Mouse (Mus musculus) MEL (cell line): ENCODE measurements around the gene Fscn2. TPM values are rescaled to one million over a fixed set of nuclear protein-coding genes. Genes with fewer than 3 reads are reported as not detected.
"Not testable (repeated sequence)": the region's sequence is repeated elsewhere in the genome, so short reads cannot be mapped to it uniquely, and the experiment has no call there.

Source experiments
- DNase-seq: peaks from one replicate; pipeline ENCODE4 v3.0.0; 2011; ENCODE audit warnings: low read depth, low spot score
- H3K27ac ChIP-seq: 2 replicates; pipeline ENCODE4 v1.5.1; 2012; ENCODE audit warnings: low read depth, mild to moderate bottlenecking, control low read depth, low read length, moderate library complexity; ENCODE audit not compliant: control insufficient read depth
- H3K27me3 ChIP-seq, 2 experiments: fragments of 150-350 bp in 1 of 2; sonication (generic) in 1 of 2; 2 replicates each; pipeline ENCODE4 v1.6.1; 2012; ENCODE audit warnings: low read length in 2 of 2, mild to moderate bottlenecking in 2 of 2, improper control_type of control experiment in 1 of 2, moderate library complexity in 1 of 2; ENCODE audit not compliant: insufficient read depth in 2 of 2, control insufficient read depth in 1 of 2
- H3K36me3 ChIP-seq, 2 experiments: 2 replicates each; pipeline ENCODE4 v1.6.1; 2012 to 2014; ENCODE audit warnings: low read length in 2 of 2, improper control_type of control experiment in 1 of 2, inconsistent platforms in 1 of 2, mild to moderate bottlenecking in 1 of 2; ENCODE audit not compliant: insufficient read depth in 2 of 2, control insufficient read depth in 1 of 2
- H3K4me1 ChIP-seq, 2 experiments: fragments of 150-350 bp in 1 of 2; sonication (generic) in 1 of 2; 2 replicates each; pipeline ENCODE4 v1.6.1; 2012; ENCODE audit warnings: low read length in 2 of 2, improper control_type of control experiment in 1 of 2, mild to moderate bottlenecking in 1 of 2; ENCODE audit not compliant: insufficient read depth in 2 of 2, control insufficient read depth in 1 of 2
- H3K4me3 ChIP-seq, 2 experiments: fragments of 150-350 bp in 1 of 2; sonication (generic) in 1 of 2; 2 replicates each; pipeline ENCODE4 v1.5.1; 2012; ENCODE audit warnings: low read depth in 2 of 2, low read length in 2 of 2, mild to moderate bottlenecking in 2 of 2, moderate library complexity in 2 of 2, control low read depth in 1 of 2, improper control_type of control experiment in 1 of 2; ENCODE audit not compliant: control insufficient read depth in 1 of 2, insufficient read depth in 1 of 2
- H3K79me2 ChIP-seq: 2 replicates; pipeline ENCODE4 v1.6.1; 2012; ENCODE audit warnings: mild to moderate bottlenecking, low read length, moderate library complexity; ENCODE audit not compliant: control insufficient read depth, poor library complexity, insufficient read depth
- H3K9ac ChIP-seq: 2 replicates; pipeline ENCODE4 v1.6.1; 2012; ENCODE audit warnings: low read depth, mild to moderate bottlenecking, control low read depth, low read length, moderate library complexity; ENCODE audit not compliant: control insufficient read depth, poor library complexity, severe bottlenecking
- H3K9me3 ChIP-seq: fragments of 150-350 bp; sonication (generic); replicated peaks from 2 replicates; pipeline ENCODE4 v1.6.1; 2012; ENCODE audit warnings: mild to moderate bottlenecking, low read length, improper control_type of control experiment, moderate library complexity; ENCODE audit not compliant: insufficient read depth
- BHLHE40 ChIP-seq: IDR thresholded peaks from 2 replicates; pipeline ENCODE4 v1.6.1; 2012; ENCODE audit warnings: low read depth, mild to moderate bottlenecking, inconsistent platforms, low read length, improper control_type of control experiment, borderline replicate concordance
- GABPA ChIP-seq: IDR thresholded peaks from 2 replicates; pipeline ENCODE4 v1.6.1; 2012; ENCODE audit warnings: low read depth, mild to moderate bottlenecking, inconsistent platforms, low read length, improper control_type of control experiment, moderate library complexity
- JUND ChIP-seq: IDR thresholded peaks from 2 replicates; pipeline ENCODE4 v1.6.1; 2011; ENCODE audit warnings: low read depth, mild to moderate bottlenecking, improper control_type of control experiment, low read length
- MAX ChIP-seq: IDR thresholded peaks from 2 replicates; pipeline ENCODE4 v1.6.1; 2011; ENCODE audit warnings: low read length, improper control_type of control experiment
- NRF1 ChIP-seq: IDR thresholded peaks from 2 replicates; pipeline ENCODE4 v1.6.1; 2014; ENCODE audit warnings: low read depth, mild to moderate bottlenecking, inconsistent platforms, low read length, improper control_type of control experiment, moderate library complexity; ENCODE audit not compliant: poor library complexity, insufficient read depth, severe bottlenecking
- POLR2A ChIP-seq, 2 experiments: IDR thresholded peaks; 2 replicates each; pipeline ENCODE4 v1.6.1; 2011 to 2012; ENCODE audit warnings: low read length in 2 of 2, mild to moderate bottlenecking in 2 of 2, control low read depth in 1 of 2, improper control_type of control experiment in 1 of 2, low read depth in 1 of 2, moderate library complexity in 1 of 2; ENCODE audit not compliant: control insufficient read depth in 1 of 2, insufficient read depth in 1 of 2, poor library complexity in 1 of 2
- RCOR1 ChIP-seq: IDR thresholded peaks from 2 replicates; pipeline ENCODE4 v1.6.1; 2012; ENCODE audit warnings: low read depth, mild to moderate bottlenecking, inconsistent platforms, low read length, improper control_type of control experiment
- USF2 ChIP-seq, 2 experiments: IDR thresholded peaks; 2 replicates each; pipeline ENCODE4 v1.6.1; 2011 to 2012; ENCODE audit warnings: improper control_type of control experiment in 2 of 2, low read length in 2 of 2, borderline replicate concordance in 1 of 2, inconsistent platforms in 1 of 2, low read depth in 1 of 2, mild to moderate bottlenecking in 1 of 2; ENCODE audit not compliant: insufficient read depth in 1 of 2
- polyA plus RNA-seq, 2 experiments: library from polyadenylated mRNA; stranded (reverse) in 1 of 2; unstranded in 1 of 2; fragments of >175 nt in 1 of 2; fragments of >200 nt in 1 of 2; gene quantifications; 2 replicates each; pipeline versions ENCODE4 v1.2.1 to v1.2.4; 2012; ENCODE audit warnings: low replicate concordance in 2 of 2, low read depth in 1 of 2; ENCODE audit not compliant: insufficient read length in 2 of 2, insufficient read depth in 1 of 2, missing spikeins in 1 of 2
- total RNA-seq: library from RNA; depleted of rRNA; stranded (reverse); fragments of 300-350 nt; gene quantifications from 2 replicates; pipeline ENCODE4 v1.2.3, GENCODE M21; 2012

Fscn2 gene
- total and polyA plus RNA-seq, 3 experiments = 0.61 to 0.62 TPM; not detected in 1

DNA sequence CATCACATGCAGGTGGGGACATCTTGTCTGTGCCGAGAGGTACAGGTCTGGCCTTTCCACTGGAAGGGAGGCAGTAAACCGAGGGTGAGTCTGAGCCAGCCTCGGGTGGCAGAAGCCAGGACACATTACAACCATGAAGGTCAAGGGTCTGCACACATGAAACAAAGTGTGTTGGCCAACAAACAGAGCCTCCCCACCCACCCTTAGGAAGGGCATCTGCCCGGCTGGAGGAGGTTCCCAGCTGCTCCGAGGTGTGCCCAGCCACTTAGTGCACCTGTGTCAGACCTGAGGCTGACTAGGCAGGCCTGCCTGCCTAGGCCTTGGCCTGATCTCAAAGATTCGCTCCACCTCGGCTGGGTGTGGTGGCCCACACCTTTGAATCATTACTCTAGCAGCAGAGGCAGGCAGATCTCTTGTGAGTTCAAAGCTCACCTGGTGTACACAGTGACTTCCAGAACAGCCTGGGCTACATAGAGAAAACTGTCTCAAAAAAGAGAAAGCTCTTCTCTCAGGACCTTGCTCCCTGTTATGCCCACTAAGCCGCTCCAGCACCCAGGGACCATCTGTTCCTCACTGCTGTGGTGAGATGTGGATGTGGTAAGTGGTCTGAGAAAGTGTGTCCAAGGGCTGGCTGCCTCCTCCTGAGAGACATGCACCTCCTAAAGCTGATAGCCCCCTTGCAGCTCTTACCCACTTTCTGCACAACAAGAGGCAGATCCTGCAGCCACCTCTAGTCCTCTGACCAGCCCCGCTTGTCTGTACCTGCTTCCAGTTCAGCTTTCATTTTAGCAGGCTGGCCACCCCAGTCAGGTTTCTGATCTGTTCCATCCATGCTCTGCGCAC is 9.9 kb upstream of the Fscn2 start:
- Histone ChIP-seq H3K27me3 (no peaks in the 10 kb centered on the region), H3K9ac (no peak overlapping the region)
- DNase-seq = no peak
- TF ChIP-seq POLR2A (IDR thresholded peaks at IDR 0.05; ENCODE audit: control insufficient read depth in 1 of 2, insufficient read depth in 1 of 2, low read depth in 1 of 2, low read length in 2 of 2, poor library complexity in 1 of 2) (0 out of 4 replicates have a peak, but pooled peaks of 1 of the 2 experiments have one; percentile 18), GABPA (no peak)
- TF ChIP-seq, all 39 proteins: peak for 1
- peaks cover 0 to 31% of the 10 kb centered on the region in 2 experiments; a peak in 2 of 4 replicates for H3K36me3 ChIP-seq
- H3K4me1 ChIP-seq = peaks cover 9 to 45% of the 10 kb centered on the region in 2 experiments
- H3K4me3 ChIP-seq = no peak overlapping the region
- H3K79me2 ChIP-seq = peaks cover 21% of the 10 kb centered on the region
- H3K27ac ChIP-seq = peak overlapping the region; percentile 46
- H3K9me3 ChIP-seq = no peaks in the 10 kb centered on the region

DNA sequence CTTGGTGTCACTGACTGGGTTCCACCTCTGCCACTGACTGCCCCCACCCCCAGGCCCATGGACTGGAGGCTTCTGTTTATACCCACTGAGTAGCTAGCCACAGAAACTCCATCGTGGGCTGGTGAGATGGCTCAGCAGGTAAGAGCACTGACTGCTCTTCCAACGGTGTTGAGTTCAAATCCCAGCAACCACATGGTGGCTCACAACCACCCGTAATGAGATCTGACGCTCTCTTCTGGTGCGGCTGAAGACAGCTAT is 9.3 kb upstream of the Fscn2 start:
- Histone ChIP-seq H3K79me2 (peaks cover 18% of the 10 kb centered on the region), H3K36me3 (peaks cover 0 to 31% of the 10 kb centered on the region in 2 experiments; a peak in 2 of 4 replicates), H3K4me1 (peaks cover 9 to 45% of the 10 kb centered on the region in 2 experiments)
- not testable (repeated sequence) for H3K27ac ChIP-seq, H3K4me3 ChIP-seq, H3K9ac ChIP-seq, H3K27me3 ChIP-seq, DNase-seq, H3K9me3 ChIP-seq

DNA sequence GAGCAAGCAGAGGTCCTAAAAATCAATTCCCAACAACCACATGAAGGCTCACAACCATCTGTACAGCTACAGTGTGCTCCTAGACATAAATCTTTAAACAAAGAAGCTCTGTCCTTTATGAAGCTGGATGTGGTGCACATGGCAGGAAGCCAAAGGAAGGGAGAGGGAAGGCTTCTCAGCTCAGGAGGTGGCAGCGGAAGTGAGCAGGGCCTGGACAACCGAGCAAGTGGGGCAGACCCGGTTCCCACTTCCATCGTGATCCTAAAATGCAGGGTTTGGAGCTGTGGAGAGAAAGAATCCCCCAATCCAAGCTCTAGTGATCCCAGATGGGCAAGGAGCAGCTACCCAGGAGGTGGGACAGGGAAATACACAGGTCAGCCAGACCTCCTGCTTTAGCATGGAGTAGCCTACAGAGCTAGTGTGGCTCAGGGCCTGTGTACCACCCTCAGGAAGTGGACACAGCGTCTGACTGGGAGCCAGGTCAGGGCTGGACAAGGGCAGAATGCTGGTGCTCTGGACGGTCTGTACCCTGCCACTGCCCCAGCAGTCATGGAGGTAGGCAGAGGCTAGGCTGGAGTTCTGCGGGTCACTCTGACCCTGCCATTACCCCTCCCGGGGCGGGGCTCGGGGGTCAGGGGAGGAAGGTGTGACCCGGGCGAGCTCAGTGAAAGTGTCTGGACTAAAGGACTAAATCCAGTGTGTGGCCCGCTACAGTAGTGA is 8.6 kb upstream of the Fscn2 start:
- 0 out of 4 replicates have a peak overlapping the region, but pooled peaks of 1 of the 2 experiments have one; percentile 4 for H3K4me3 ChIP-seq
- TF ChIP-seq JUND = no peak
- TF ChIP-seq POLR2A (IDR thresholded peaks at IDR 0.05; ENCODE audit: control insufficient read depth in 1 of 2, insufficient read depth in 1 of 2, low read depth in 1 of 2, low read length in 2 of 2, poor library complexity in 1 of 2) = no peak
- TF ChIP-seq USF2 (IDR thresholded peaks at IDR 0.05; ENCODE audit: borderline replicate concordance in 1 of 2, insufficient read depth in 1 of 2, low read depth in 1 of 2, low read length in 2 of 2) = no peak
- TF ChIP-seq MAX = no peak
- no peak for TF ChIP-seq BHLHE40
- TF ChIP-seq RCOR1 = no peak
- TF ChIP-seq NRF1 = no peak
- peaks cover 13% of the 10 kb centered on the region for H3K79me2 ChIP-seq
- H3K9me3 ChIP-seq = no peaks in the 10 kb centered on the region
- peaks cover 12 to 50% of the 10 kb centered on the region in 2 experiments for H3K4me1 ChIP-seq
- H3K27ac ChIP-seq = peak overlapping the region; percentile 77
- peak overlapping the region; percentile 57 for H3K9ac ChIP-seq
- peak; percentile 81 for DNase-seq
- no peaks in the 10 kb centered on the region for H3K27me3 ChIP-seq
- peaks cover 0 to 35% of the 10 kb centered on the region in 2 experiments; a peak in 2 of 4 replicates for H3K36me3 ChIP-seq
